Mouse (Mus musculus): Measurements from ENCODE around the gene Fez1.

- TF ChIP-seq CHD2 (IDR thresholded peaks at IDR 0.05; ENCODE audit: low read depth, low read length) (no peak), ZC3H11A (IDR thresholded peaks at IDR 0.05; ENCODE audit: borderline replicate concordance, low read depth, low read length) (no peak), ZNF384 (IDR thresholded peaks at IDR 0.05; ENCODE audit: low read depth, low read length) (no peak)
These were observed 60.0 kb downstream of the Fez1 start for GRCm38 (mm10) chr9:36881615-36882014.
